Mouse (Mus musculus) intestine, postnatal 0 days (tissue): Measurements from ENCODE around the gene Lin37. TPM values are rescaled to one million over a fixed set of nuclear protein-coding genes. Genes with fewer than 3 reads are reported as not detected.
A peak's percentile ranks its signal among the peaks of the same experiment; 100 is the strongest.

Experiments
- ATAC-seq: fragments of 200-750 bp; cut with Nextera tagmentation; 2 replicates; pipeline ENCODE4 v1.8.0; 2017; ENCODE audit warnings: mild to moderate bottlenecking, moderate TSS enrichment, moderate library complexity
- H3K27ac ChIP-seq: fragments of 300-500 bp; sonication (generic); 2 replicates; pipeline ENCODE4 v1.5.1; 2014; ENCODE audit warnings: mild to moderate bottlenecking, low read depth, low read length, moderate library complexity
- H3K27me3 ChIP-seq: fragments of 300-500 bp; sonication (generic); replicated peaks from 2 replicates; pipeline ENCODE4 v1.6.1; 2014; ENCODE audit warnings: low read length, mixed read lengths; ENCODE audit not compliant: control insufficient read depth, insufficient read depth
- H3K36me3 ChIP-seq: fragments of 300-500 bp; sonication (generic); 2 replicates; pipeline ENCODE4 v1.6.1; 2014; ENCODE audit warnings: mild to moderate bottlenecking, moderate library complexity; ENCODE audit not compliant: control insufficient read depth, insufficient read depth
- H3K4me1 ChIP-seq: fragments of 300-500 bp; sonication (generic); replicated peaks from 2 replicates; pipeline ENCODE4 v1.6.1; 2014; ENCODE audit warnings: antibody characterized with exemption, low read length, mixed read lengths; ENCODE audit not compliant: control insufficient read depth, insufficient read depth
- H3K4me2 ChIP-seq: fragments of 300-500 bp; sonication (generic); replicated peaks from 2 replicates; pipeline ENCODE4 v1.6.1; 2014; ENCODE audit warnings: low read depth, mild to moderate bottlenecking, moderate library complexity
- H3K4me3 ChIP-seq: fragments of 300-500 bp; sonication (generic); 2 replicates; pipeline ENCODE4 v1.5.1; 2014; ENCODE audit warnings: low read depth, low read length
- H3K9ac ChIP-seq: fragments of 300-500 bp; sonication (generic); 2 replicates; pipeline ENCODE4 v1.6.1; 2014; ENCODE audit warnings: mild to moderate bottlenecking, low read depth, low read length
- H3K9me3 ChIP-seq: fragments of 300-500 bp; sonication (generic); 2 replicates; pipeline ENCODE4 v1.6.1; 2016; ENCODE audit warnings: mixed run types; ENCODE audit not compliant: control insufficient read depth
- CTCF ChIP-seq: sonication (generic); IDR thresholded peaks from 2 replicates; pipeline ENCODE4 v1.5.1; 2016; ENCODE audit warnings: low read depth, mild to moderate bottlenecking, control low read depth, antibody characterized with exemption, moderate library complexity
- WGBS: fragments of 180-500 bp; shearing (Covaris S2); extraction: QIAGEN DNeasy Blood & Tissue Kit; methylation state at CpG from one replicate; pipeline ENCODE4 v1.1.7; 2014; 5-methylcytosine and 5-hydroxymethylcytosine counted together
- polyA plus RNA-seq: library from polyadenylated mRNA; unstranded; fragments of >200 nt; fragmentation: Nextera tagmentation; extraction: Ambion mirVana; gene quantifications from 2 replicates; pipeline ENCODE4 v1.2.1, GENCODE M21; 2015

Gene Lin37
- polyA plus RNA-seq, 1 experiment from 2014 or later: 31.4 TPM

DNA sequence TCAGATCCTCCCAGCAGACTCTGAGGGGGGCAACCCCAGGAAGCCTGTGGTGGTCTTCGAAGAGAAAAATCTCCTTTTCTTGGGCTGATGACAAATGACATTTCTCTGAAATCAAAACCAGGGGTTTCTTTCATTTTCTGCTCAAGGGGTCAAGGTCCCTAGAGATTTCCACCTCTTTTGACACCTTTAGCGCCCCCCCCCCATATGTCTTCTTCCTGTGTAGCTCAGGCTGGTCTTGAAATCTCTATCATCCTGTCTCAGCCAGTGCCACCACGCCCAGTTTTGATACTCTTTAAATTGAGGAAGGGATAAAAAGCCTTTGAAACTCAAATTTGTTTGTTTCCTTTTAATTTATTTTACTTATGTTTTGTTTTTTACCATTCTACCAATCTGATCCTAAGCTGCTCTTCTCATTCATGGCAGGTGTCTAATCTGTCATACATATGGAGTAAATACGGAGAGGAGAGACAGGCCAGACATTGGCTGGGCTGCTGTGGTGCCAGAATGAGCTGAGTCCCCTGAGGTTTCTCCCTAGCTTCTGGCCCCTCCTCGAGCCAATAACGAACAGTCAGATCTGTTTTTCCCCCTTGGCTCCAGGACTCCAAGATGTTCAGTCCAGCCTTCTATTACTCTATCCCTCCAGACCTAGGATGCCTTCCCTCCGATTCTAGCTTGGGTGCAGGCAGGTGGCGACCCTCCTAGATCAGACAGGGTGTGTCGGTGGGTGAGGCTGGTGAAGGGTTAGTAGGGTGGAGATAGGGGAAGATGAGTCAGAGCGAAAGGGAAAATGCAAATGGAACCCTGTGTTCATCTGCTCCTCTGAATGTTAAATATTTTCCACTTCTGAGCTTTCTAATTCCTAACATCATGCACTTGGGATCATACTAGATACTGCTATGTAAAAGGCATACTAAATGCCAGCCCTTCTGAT is 34.2 kb upstream of the Lin37 start:
- H3K27ac ChIP-seq: no peak overlapping the region
- no peak for TF ChIP-seq CTCF
- no peak for ATAC-seq
- no peaks in the 10 kb centered on the region for H3K9me3 ChIP-seq
- H3K4me1 ChIP-seq: no peaks in the 10 kb centered on the region
- no peak overlapping the region for H3K4me2 ChIP-seq
- H3K9ac ChIP-seq: no peak overlapping the region
- H3K27me3 ChIP-seq: no peaks in the 10 kb centered on the region
- WGBS: 63% methylated on average over 10 of the region's 10 CpGs
- no peak overlapping the region for H3K4me3 ChIP-seq
- H3K36me3 ChIP-seq: no peaks in the 10 kb centered on the region

- no peak for ATAC-seq
- WGBS: 58% methylated on average over 5 of the region's 5 CpGs
Measured at GRCm38 (mm10) chr7:30592772-30593423, 33.3 kb upstream of the Lin37 start.

GRCm38 (mm10) chr7:30591605-30591951 is 31.9 kb upstream of the Lin37 start:
- Histone ChIP-seq H3K36me3 (peaks cover 2% of the 10 kb centered on the region; the same call in 1 of the 2 replicates), H3K4me2 (no peak overlapping the region), H3K27ac (no peak overlapping the region), H3K27me3 (no peaks in the 10 kb centered on the region), H3K4me3 (no peak overlapping the region), H3K9ac (no peak overlapping the region), H3K4me1 (no peaks in the 10 kb centered on the region), H3K9me3 (no peaks in the 10 kb centered on the region)
- ATAC-seq: no peak
- WGBS: 75% methylated on average over 4 of the region's 4 CpGs
- no peak for TF ChIP-seq CTCF

More at GRCm38 (mm10) chr7:30592772-30593423, 33.3 kb upstream of the Lin37 start:
- no peak for TF ChIP-seq CTCF
- Histone ChIP-seq H3K36me3 (no peaks in the 10 kb centered on the region), H3K27ac (no peak overlapping the region), H3K9me3 (no peaks in the 10 kb centered on the region), H3K4me2 (no peak overlapping the region), H3K27me3 (no peaks in the 10 kb centered on the region), H3K9ac (no peak overlapping the region), H3K4me3 (no peak overlapping the region), H3K4me1 (no peaks in the 10 kb centered on the region)

- TF ChIP-seq CTCF: no peak
- Histone ChIP-seq H3K27me3 (no peaks in the 10 kb centered on the region), H3K27ac (no peak overlapping the region), H3K4me2 (peak overlapping the region; percentile 67; the same call in 1 of the 2 replicates), H3K4me1 (no peaks in the 10 kb centered on the region), H3K9me3 (no peaks in the 10 kb centered on the region), H3K9ac (no peak overlapping the region), H3K4me3 (no peak overlapping the region), H3K36me3 (peaks cover 7% of the 10 kb centered on the region)
- WGBS: 82% methylated on average over 9 of the region's 9 CpGs
- ATAC-seq: no peak
Measured at GRCm38 (mm10) chr7:30590927-30591604, 31.4 kb upstream of the Lin37 start.

GRCm38 (mm10) chr7:30589435-30590301 is 30.0 kb upstream of the Lin37 start:
- Histone ChIP-seq H3K36me3 (peaks cover 21% of the 10 kb centered on the region), H3K27ac (peak overlapping the region; percentile 87), H3K4me3 (peak overlapping the region; percentile 81), H3K4me1 (no peaks in the 10 kb centered on the region), H3K9me3 (no peaks in the 10 kb centered on the region), H3K9ac (peak overlapping the region; percentile 13), H3K27me3 (no peaks in the 10 kb centered on the region), H3K4me2 (peak overlapping the region; percentile 67)
- peak; percentile 98 for TF ChIP-seq CTCF
- 13% methylated on average over 40 of the region's 40 CpGs for WGBS
- peak; percentile 65 for ATAC-seq
